Mouse (Mus musculus) urinary bladder, adult 18-20 months (tissue): ENCODE results near the gene Umad1.

Source experiments
- DNase-seq, 2 experiments: peaks; one replicate each; pipeline ENCODE4 v3.0.0; 2022; ENCODE audit warnings: low spot score in 2 of 2, mixed read lengths in 2 of 2

Umad1 gene

DNA sequence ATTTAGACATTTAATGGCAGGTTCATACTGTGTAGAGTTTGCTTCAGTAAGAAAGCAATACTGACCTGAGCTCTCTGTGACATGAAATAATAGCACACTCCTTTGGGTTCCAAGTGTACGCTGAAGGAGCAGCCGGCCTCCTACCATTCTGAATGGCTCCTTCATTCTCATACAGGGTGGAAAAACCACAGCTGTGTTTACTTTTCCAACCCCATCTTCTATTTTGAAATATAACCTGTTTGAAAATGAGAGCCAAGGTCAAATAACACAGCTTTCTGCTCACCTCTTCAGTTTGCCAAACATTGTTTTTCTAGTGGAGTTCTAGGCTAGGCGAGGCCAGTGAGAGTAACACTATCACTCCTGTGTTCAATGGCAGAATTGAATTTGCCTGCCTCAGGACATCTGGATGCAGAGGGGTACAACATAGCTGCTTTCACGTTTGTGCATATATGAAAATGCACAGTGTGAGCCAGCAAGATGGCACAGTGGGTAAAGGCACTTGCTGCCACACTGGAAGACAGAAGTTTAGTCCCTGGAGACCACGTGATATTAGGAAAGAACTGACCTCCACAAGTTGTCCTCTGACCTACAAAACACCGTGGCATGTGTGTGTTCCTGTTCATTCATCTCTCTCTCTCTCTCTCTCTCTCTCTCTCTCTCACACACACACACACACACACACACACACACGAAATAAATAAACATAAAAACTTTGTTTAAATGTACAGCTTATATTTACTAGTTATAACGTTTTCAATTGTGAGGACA is 157.9 kb downstream of the Umad1 start:
- DNase-seq, result no peak

- DNase-seq, result no peak
Measured at GRCm38 (mm10) chr6:8419485-8420186, 160.5 kb downstream of the Umad1 start.

DNA sequence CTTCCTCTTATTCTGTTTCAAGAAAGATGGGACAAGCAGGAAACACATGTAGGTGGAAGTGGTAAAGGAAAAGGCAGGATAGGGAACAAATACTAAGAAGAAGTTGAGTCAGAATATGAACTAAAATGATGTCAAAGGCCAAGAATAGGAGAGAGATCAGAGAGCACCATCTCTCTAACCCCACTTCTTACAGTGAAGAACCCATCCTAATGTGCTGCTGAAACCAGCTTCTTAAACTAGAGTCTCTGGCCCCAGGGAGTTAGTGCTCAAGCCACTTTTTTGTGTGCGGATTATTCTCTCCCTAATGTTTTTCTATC is 161.1 kb downstream of the Umad1 start:
- no peak for DNase-seq

DNA sequence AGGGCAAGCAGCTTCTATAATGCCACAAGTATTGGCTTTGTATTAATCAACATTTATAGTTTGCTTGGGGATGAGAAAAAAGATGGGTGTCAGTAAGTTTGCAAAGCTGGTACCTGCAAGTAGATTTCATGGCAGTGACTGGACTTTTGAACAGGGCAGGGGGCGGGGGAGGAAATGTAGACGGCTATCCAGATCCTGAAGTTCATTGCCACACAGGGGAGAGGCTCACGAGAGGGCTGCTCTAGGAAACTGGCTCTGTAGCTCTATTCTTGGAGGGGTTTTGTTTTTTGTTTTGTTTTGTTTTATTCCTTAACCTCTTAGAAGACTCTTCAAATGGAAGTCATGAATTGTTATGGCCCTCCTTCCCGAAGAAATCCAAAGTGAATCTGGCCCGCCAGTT is 162.3 kb downstream of the Umad1 start:
- DNase-seq, result no peak

GRCm38 (mm10) chr6:8421959-8422581 is 163.0 kb downstream of the Umad1 start:
- DNase-seq, result no peak

- no peak for DNase-seq
Measured at GRCm38 (mm10) chr6:8423142-8423541, 164.1 kb downstream of the Umad1 start.

GRCm38 (mm10) chr6:8427692-8428091 is 168.6 kb downstream of the Umad1 start:
- no peak for DNase-seq

DNA sequence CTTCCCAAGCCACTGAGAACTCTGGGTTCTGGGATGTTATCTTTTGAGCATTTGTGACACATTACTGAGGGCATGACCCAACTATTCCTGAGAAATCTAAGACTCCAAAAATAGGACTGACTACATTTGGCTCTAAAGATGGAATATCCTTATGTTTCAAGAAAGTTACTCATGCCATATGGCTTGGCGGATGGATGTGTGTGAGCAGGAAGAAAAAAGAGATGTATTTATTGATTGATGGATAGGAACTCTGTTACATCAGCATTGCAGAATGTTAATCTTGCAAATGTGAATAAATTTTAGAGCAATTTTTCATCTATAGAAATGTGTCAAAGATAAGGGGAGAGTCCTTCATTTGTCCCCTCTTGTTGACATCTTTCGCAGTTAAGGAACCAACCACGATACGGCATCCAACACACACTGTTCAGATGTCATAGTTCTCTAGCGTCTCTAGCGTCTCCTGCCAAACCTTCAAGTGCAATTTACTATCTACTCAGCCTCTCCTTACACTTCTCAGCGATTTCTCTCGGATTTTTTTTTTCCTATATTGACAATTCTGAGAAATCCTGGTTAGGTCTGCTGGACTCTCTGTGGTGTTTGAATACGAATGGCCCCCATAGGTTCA is 171.6 kb downstream of the Umad1 start:
- no peak for DNase-seq

- no peak for DNase-seq
Measured at GRCm38 (mm10) chr6:8433179-8433578, 174.1 kb downstream of the Umad1 start.

- no peak for DNase-seq
Measured at GRCm38 (mm10) chr6:8437937-8438336, 178.8 kb downstream of the Umad1 start.

DNA sequence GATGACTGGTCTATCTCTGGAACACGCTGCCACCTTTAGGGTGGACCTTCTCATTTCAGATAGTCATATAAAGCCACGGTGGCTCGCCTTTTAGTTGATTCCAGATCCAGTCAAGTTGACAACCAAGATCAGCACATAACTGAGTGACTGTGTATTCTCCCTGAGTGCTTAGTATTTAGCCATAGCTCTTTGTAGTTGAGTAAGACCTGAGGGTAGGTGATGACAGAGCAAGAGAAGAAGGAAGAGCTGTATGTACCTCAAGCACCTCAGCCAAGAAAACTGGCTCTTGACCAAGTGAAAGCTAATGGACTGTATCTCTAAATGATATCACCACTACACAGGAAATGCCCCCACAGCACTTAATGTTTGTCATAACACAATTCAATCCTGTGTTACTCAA is 182.7 kb downstream of the Umad1 start:
- DNase-seq, result no peak

DNA sequence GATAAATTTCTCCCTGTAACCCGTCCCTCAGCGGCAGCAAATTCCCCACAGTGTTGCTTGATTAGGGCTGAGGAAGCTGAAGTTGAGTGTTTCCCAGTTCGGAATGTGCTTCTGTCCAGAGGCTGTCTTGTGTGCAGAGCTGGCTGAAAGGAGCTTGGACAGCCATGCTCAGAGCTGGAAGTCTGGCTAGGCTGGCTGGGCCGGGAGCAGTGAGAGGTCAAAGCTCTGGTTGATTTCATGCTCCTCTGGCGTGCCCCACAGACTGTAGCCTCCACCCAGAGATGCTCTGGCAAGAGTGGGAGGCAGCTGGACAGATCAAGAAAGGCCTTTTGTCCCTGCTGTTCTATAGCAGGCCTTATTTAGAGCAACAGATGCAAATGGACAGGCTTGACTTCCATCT is 187.7 kb downstream of the Umad1 start:
- peak in 1 of 2 experiments; percentile 25 for DNase-seq

DNA sequence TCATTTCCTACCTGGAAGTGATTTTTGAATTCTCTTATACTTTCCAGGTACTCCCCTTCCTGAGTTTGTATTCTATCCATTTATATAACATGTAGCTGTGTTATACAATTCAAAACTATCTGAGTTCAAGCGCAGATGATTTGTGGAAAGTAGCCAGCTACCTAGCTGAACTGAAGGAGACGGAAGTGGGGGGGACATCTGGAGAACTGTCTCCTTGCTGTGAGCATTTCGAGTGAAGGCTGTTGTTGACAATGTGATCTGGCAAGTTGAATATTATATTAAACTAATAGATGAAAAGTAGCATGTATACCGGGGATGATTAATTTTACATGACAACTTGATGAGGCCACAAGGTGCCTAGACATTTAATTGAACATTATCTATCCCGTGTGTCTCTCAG is 196.5 kb downstream of the Umad1 start:
- DNase-seq, result no peak

- no peak for DNase-seq
Measured at GRCm38 (mm10) chr6:8458596-8458995, 199.5 kb downstream of the Umad1 start.

DNA sequence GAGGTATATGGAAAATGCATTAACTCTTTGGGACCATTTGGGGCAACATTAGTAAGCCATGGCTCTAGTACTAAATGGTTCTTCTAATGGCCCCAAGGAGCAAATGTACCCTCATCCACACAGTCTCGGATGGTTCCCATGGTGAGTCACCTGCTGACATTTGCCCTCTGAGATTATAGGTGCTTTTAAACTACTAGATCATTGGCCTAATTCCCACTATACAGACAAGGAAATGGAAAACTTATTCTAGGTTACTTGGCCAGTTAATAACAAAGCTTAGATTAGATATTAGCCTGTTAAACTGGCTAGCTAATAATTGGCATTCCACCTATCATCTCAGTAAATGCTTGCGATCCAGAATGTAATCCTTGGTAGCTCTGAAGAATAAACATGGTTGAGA is 203.4 kb downstream of the Umad1 start:
- no peak for DNase-seq

DNA sequence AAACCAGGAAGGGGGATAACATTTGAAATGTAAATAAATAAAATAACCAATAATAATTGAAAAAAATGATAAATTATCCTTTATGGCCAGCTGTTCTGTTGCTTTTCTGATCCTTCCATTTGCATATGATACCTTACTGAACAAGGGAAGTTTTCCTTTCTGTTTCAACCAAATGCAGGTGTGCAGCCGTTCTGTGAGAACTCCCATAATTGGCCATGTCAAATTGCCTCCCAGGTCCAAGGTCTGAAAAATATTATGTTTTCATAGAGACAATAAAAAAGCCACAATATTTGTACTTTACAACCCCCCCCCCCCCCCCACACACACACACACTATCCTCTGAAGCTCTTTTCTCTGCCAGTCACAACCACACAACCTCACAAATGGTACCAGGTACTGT is 206.3 kb downstream of the Umad1 start:
- no peak for DNase-seq

DNA sequence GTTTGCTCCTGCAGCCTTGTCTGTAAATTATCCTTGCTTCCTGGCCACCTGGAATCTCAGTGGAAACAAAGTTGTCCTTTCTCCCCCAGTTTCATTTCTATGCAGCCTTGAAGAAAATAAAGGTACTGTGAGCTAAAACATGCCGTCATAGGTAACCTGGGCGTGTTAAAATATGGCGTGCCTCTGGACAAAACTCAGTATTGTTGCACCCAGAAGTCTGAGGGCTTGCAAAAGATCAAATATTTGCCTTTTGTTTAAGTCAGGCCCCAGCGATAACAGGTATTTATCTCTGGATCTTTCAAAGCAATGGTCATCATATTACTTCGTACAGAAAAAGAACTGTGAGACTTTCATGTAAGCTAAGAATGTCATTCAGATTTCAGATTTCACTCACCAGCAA is 206.9 kb downstream of the Umad1 start:
- DNase-seq, result no peak

GRCm38 (mm10) chr6:8467667-8468337 is 208.7 kb downstream of the Umad1 start:
- no peak for DNase-seq

DNA sequence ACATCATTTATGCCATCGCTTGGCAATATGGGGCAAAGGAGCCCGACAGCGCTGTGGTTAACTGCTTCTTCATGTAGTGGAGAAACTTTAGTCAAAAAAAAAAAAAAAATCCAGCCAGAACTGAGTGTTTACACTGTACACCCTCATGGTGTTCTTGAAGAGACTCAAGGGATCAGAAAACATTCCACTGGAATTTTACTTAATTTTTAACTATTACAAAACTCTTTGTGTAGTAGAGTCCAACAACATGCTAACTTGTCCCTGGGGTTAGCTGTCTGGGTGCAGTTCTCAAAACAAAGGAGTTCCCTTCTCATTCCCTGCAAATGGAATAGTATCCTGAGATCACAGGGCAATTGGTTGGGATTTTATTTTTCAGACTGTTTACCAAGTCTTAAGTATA is 210.8 kb downstream of the Umad1 start:
- no peak for DNase-seq

DNA sequence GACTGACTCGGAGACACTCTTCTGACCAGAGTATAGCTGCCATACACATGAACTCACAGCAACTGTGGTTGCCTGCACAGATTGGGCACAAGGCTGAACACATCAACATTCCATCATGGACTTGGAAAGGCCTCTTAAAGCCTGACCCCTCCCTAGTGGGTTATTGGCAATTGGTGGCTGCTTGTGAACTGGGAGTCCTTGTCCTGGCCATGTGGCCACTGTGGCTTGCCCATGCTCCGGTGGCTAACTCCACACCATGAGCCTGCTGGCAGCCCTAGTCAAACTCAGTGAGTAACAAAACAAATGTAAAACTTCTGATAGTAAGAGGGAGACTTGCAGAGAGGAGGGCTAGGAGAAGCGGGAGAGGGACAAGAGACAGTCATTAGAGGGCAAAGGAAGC is 213.0 kb downstream of the Umad1 start:
- DNase-seq, result no peak

DNA sequence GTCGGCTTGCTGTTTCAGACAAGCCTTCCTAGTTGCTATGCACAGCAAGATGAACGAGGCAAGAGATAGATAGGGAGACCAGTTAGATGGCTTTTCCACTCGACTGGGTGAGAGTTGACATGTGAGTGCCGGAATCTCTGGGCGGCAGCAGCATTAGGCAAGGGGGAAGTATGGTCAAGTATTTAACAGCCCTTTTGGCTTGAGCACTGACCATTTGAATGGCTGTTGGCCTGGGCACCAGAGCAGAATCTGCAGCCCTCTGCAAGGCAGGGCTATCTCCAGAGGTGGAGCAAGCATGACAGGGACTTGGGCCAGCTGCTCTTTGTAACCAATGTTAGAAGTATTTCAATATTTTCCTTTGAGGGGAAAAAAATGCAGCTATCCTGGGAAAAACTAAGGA is 213.8 kb downstream of the Umad1 start:
- DNase-seq, result no peak

DNA sequence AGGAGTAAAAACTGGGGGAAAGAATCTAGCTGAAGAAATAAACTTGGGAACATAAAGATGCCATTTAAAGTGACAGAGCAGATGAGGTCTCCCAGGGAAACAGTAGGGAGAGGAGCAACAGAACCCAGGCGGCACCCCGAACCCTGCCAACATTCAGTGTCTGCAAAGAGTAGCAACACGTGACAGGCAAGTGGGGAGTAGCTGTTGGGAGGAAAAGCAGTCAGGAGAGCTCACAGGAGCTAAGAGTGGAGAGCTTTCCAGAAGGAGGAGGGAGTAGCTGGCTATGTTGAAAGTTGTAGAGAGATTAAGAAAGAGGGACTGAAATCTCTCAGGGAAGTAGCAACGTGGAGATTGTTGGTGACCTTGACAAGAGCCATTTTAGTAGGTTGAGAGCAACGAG is 214.4 kb downstream of the Umad1 start:
- DNase-seq, result no peak
